Mouse (Mus musculus) MEL (cell line): ENCODE measurements around the gene Olfr1042.
"Not testable (repeated sequence)": the region's sequence is repeated elsewhere in the genome, so short reads cannot be mapped to it uniquely, and the experiment has no call there.

ENCODE experiments used
- BHLHE40 ChIP-seq: IDR thresholded peaks from 2 replicates; pipeline ENCODE4 v1.6.1; 2012; ENCODE audit warnings: low read depth, mild to moderate bottlenecking, inconsistent platforms, low read length, improper control_type of control experiment, borderline replicate concordance
- CHD1 ChIP-seq: IDR thresholded peaks from 2 replicates; pipeline ENCODE4 v1.6.1; 2012; ENCODE audit warnings: low read depth, mild to moderate bottlenecking, inconsistent platforms, low read length, improper control_type of control experiment
- CHD2 ChIP-seq: IDR thresholded peaks from 2 replicates; pipeline ENCODE4 v1.6.1; 2011; ENCODE audit warnings: low read length, improper control_type of control experiment
- CTCF ChIP-seq, 3 experiments: IDR thresholded peaks in 2 of 3; conservative IDR thresholded peaks in 1 of 3; 2 replicates each; pipeline ENCODE4 v1.5.1; 2011 to 2012; ENCODE audit warnings: low read length in 3 of 3, low read depth in 2 of 3, mild to moderate bottlenecking in 2 of 3, improper control_type of control experiment in 1 of 3, inconsistent platforms in 1 of 3, mixed read lengths in 1 of 3, moderate library complexity in 1 of 3; ENCODE audit not compliant: control insufficient read depth in 1 of 3, insufficient read depth in 1 of 3, poor library complexity in 1 of 3, severe bottlenecking in 1 of 3
- GABPA ChIP-seq: IDR thresholded peaks from 2 replicates; pipeline ENCODE4 v1.6.1; 2012; ENCODE audit warnings: low read depth, mild to moderate bottlenecking, inconsistent platforms, low read length, improper control_type of control experiment, moderate library complexity
- KAT2A ChIP-seq: conservative IDR thresholded peaks from 2 replicates; pipeline ENCODE4 v1.6.1; 2012; ENCODE audit warnings: low read depth, low read length, improper control_type of control experiment, inconsistent platforms
- MXI1 ChIP-seq: IDR thresholded peaks from 2 replicates; pipeline ENCODE4 v1.6.1; 2011; ENCODE audit warnings: mild to moderate bottlenecking, low read depth, low read length, improper control_type of control experiment
- MYB ChIP-seq: IDR thresholded peaks from 2 replicates; pipeline ENCODE4 v1.6.1; 2011; ENCODE audit warnings: mild to moderate bottlenecking, low read depth, low read length, improper control_type of control experiment
- NRF1 ChIP-seq: IDR thresholded peaks from 2 replicates; pipeline ENCODE4 v1.6.1; 2014; ENCODE audit warnings: low read depth, mild to moderate bottlenecking, inconsistent platforms, low read length, improper control_type of control experiment, moderate library complexity; ENCODE audit not compliant: poor library complexity, insufficient read depth, severe bottlenecking
- TCF12 ChIP-seq: IDR thresholded peaks from 2 replicates; pipeline ENCODE4 v1.6.1; 2014; ENCODE audit warnings: low read depth, mild to moderate bottlenecking, inconsistent platforms, low read length, improper control_type of control experiment, moderate library complexity

- not testable (repeated sequence) for TF ChIP-seq MXI1; TCF12; NRF1; BHLHE40; CTCF (IDR thresholded peaks at IDR 0.05 in 2 of 3, conservative IDR thresholded peaks at IDR 0.05 in 1 of 3; ENCODE audit: control insufficient read depth in 1 of 3, insufficient read depth in 1 of 3, low read depth in 2 of 3, low read length in 3 of 3, poor library complexity in 1 of 3, severe bottlenecking in 1 of 3); MYB; CHD2; GABPA; CHD1; KAT2A
Measured at GRCm38 (mm10) chr2:86175422-86175821, 13.8 kb upstream of the Olfr1042 start.
